Mouse (Mus musculus): Measurements from ENCODE around the gene Tank. TPM values are rescaled to one million over a fixed set of nuclear protein-coding genes. Genes with fewer than 3 reads are reported as not detected.

The Tank gene
- polyA plus RNA-seq (2015; fragmentation: Nextera tagmentation; extraction: Ambion mirVana): 28.4 and 30.3 TPM in 2 replicates

DNA sequence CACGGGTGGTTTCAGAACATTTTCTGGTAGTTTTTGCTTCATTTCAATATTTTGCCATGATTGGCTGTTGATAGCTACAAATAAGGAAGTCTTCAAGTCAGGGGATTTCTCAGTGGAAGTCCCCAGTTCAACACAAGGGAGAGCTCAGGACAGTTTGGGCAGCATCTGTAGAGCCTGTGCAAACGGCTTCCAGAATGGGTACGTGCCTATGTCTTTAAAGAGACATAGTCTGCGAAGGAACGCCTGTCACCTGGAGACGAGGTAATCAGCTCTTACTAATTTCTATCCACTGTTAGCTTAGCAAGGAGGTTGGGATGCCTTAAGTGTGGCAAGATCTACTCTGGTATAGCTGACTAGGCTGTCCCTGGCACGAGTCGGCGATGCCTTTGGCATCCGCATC, at the start of gene Tank:
Gene Tank, plus strand, starts transcription at position 153 of the 400 bp plus-strand sequence.
- Histone ChIP-seq H3K27ac (no peak within 1 kb of the TSS), H3K9ac (no peak within 1 kb of the TSS), H3K36me3 (no peaks in the 10 kb centered on the region), H3K27me3 (no peaks in the 10 kb centered on the region), H3K4me2 (replicated peaks) (no peak within 1 kb of the TSS), H3K4me3 (no peak within 1 kb of the TSS), H3K9me3 (no peaks in the 10 kb centered on the region), H3K4me1 (peaks cover 5% of the 10 kb centered on the region; the same call in 1 of the 2 replicates)
- ATAC-seq (ENCODE audit: low FRiP score, low read depth): no peak
- WGBS: 82% methylated on average over 10 of the region's 10 CpGs

DNA sequence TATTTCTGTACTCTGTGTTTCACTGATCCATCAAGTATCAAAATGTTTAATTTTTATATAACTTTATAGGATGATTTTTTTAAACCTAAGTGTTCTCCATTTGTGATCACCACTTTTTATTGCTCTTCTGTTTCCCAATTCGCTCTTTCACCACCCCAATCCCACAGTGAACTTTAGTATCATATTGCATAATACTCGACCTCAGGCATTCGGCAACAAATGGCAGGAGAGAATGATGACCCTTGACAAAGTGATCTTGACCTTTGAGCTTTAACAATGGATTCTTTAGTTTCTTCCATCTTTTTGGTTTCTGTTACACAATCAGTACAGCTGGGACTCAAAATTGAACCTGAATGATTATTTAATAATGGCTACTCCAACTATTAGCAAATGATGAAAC, 46.1 kb upstream of the Tank start:
- no peak for ATAC-seq (ENCODE audit: low FRiP score, low read depth)
- Histone ChIP-seq H3K9me3 (no peaks in the 10 kb centered on the region), H3K9ac (no peak overlapping the region), H3K4me1 (no peaks in the 10 kb centered on the region), H3K27ac (no peak overlapping the region), H3K27me3 (no peaks in the 10 kb centered on the region), H3K4me2 (replicated peaks) (no peak overlapping the region), H3K4me3 (no peak overlapping the region), H3K36me3 (no peaks in the 10 kb centered on the region)
- WGBS: 72% methylated on average over 3 of the region's 3 CpGs

DNA sequence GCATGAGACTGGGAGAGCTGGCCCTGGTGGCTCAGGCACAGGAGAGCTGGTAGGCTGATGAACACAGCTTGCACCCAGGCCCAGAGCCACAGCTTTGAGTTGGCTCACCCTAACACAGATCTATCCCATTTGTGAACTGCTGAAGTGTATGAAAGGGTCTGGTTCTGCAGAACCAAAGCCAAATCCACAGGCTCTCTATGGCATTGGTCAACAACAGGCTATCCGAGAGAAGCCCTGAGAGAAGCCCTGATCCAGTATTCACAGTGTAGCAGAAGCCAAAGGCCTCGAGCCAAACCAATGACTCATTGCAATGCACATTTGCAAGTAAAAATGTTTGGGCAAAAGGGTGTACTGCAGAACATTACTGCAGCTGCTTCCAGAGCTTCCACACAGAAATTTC, 45.3 kb upstream of the Tank start:
- no peak overlapping the region for H3K4me2 ChIP-seq (replicated peaks)
- H3K9me3 ChIP-seq: no peaks in the 10 kb centered on the region
- WGBS: 77% methylated on average over 2 of the region's 2 CpGs
- H3K4me3 ChIP-seq: no peak overlapping the region
- no peaks in the 10 kb centered on the region for H3K4me1 ChIP-seq
- no peak overlapping the region for H3K9ac ChIP-seq
- H3K36me3 ChIP-seq: no peaks in the 10 kb centered on the region
- H3K27me3 ChIP-seq: no peaks in the 10 kb centered on the region
- no peak for ATAC-seq (ENCODE audit: low FRiP score, low read depth)
- no peak overlapping the region for H3K27ac ChIP-seq

DNA sequence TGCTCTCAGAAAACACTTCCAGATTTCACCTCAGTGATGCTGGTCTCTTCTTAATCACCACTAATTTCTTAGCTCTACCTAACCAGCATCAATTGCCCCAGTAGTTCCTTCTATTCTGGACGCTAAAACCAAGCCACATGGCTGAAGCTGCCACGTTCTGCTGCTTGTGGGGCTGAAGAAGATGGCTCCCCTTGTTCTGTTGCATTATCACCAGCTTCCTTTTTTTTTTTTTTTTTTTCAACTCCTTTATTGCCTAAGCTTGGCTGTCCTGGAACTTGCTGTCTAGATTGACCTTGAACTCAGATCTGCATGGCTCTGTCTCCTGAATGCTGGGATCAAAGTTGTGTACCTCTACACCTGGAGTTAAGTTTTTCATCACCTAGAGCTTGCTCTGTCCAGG, 41.5 kb upstream of the Tank start:
- ATAC-seq (ENCODE audit: low FRiP score, low read depth): no peak
- H3K4me3 ChIP-seq: no peak overlapping the region
- H3K36me3 ChIP-seq: no peaks in the 10 kb centered on the region
- H3K4me1 ChIP-seq: no peaks in the 10 kb centered on the region
- no peak overlapping the region for H3K9ac ChIP-seq
- no peak overlapping the region for H3K4me2 ChIP-seq (replicated peaks)
- no peaks in the 10 kb centered on the region for H3K27me3 ChIP-seq
- WGBS: 84% methylated on average over 2 of the region's 2 CpGs
- no peak overlapping the region for H3K27ac ChIP-seq
- H3K9me3 ChIP-seq: no peaks in the 10 kb centered on the region

DNA sequence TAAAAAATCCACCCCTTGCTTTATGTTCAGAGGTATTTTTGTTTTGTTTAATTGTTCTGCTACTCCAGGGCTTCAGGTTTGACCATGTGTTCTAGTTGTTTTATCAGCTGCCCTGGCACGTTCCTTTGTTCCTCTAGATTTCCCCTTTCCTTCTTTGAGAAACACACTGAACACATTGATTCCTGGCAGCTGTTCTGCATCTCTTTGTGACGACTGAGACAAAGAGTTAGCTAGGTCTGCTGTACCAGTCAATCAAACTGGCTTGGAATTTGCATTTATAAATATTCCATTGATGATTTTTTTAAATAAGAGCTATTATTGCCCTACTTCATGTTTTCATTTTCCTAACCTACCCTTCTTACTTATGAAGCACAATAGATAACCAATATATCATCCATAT, 39.0 kb upstream of the Tank start:
- Histone ChIP-seq H3K9me3 (no peaks in the 10 kb centered on the region), H3K4me2 (replicated peaks) (no peak overlapping the region), H3K27me3 (no peaks in the 10 kb centered on the region), H3K4me3 (no peak overlapping the region), H3K9ac (no peak overlapping the region), H3K27ac (no peak overlapping the region), H3K4me1 (no peaks in the 10 kb centered on the region), H3K36me3 (no peaks in the 10 kb centered on the region)
- WGBS: 34% methylated on average over 2 of the region's 2 CpGs
- ATAC-seq (ENCODE audit: low FRiP score, low read depth): no peak

DNA sequence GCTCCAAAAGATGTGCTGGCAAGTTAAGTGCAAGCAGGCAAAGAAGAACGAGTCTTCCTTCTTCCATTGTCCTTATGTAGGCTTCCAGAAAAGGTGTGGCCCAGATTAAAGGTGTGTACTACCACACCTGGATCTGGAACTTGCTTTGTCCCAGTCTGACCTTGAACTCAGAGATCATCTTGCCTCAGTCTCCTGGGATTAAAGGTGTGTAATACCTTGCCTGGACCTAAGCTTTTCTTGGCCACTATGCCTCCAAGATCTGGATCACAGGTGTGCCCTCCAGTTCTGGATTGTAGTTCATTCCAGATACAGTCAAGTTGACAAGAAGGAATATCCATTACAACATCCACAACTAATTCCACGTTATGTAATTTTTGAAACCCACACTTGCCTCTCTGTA, 36.0 kb upstream of the Tank start:
- Histone ChIP-seq H3K9me3 (no peaks in the 10 kb centered on the region), H3K4me1 (no peaks in the 10 kb centered on the region), H3K4me2 (replicated peaks) (no peak overlapping the region), H3K27me3 (no peaks in the 10 kb centered on the region), H3K27ac (no peak overlapping the region), H3K4me3 (no peak overlapping the region), H3K36me3 (no peaks in the 10 kb centered on the region), H3K9ac (no peak overlapping the region)
- no peak for ATAC-seq (ENCODE audit: low FRiP score, low read depth)
- WGBS: 87% methylated on average over 2 of the region's 2 CpGs

DNA sequence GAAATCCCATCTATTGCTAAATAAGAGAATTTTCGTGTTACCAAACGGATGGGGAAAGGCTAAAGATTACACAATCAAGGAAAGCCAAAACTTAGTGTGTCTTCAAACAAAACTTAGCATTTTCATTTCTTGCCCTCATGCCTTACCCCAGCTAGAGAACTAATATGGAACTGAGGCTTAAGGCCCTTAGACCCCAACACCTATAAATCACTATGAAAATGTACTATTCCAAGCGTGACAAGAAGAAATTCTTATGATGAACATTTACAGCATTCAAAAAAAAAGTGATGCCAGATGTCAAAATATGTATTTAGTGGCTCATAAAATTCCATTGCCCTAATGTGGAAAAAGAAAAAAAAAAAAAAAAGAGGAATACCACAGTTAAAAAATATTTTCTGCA, 32.7 kb upstream of the Tank start:
- H3K27me3 ChIP-seq: no peaks in the 10 kb centered on the region
- H3K4me3 ChIP-seq: no peak overlapping the region
- H3K9ac ChIP-seq: no peak overlapping the region
- H3K27ac ChIP-seq: no peak overlapping the region
- whole genome bisulfite sequencing: 72% methylated on average over 3 of the region's 3 CpGs
- H3K4me2 ChIP-seq (replicated peaks): no peak overlapping the region
- ATAC-seq (ENCODE audit: low FRiP score, low read depth): no peak
- H3K4me1 ChIP-seq: 0 out of 2 replicates have a peak, but pooled peaks cover 3% of the 10 kb centered on the region
- H3K9me3 ChIP-seq: no peaks in the 10 kb centered on the region
- no peaks in the 10 kb centered on the region for H3K36me3 ChIP-seq

DNA sequence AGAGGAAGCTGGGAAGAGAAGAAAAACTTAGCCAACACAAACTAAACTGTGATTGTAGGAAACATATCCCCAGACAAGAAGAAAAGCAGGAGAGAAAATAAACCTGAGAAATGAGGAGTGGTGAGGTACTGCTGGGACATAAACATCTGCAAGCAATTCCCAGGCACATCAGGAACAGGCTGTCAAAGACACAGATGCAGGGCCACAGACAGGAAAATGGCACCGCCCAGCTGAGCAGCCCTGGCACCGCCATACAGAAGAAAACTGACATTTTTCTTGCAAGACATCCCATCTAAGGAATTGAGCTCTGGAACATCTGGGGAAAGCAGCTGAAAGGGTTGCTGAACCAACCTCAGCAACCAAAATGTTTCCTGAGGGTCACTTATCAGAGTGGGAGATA, 30.4 kb upstream of the Tank start:
- Histone ChIP-seq H3K27me3 (no peaks in the 10 kb centered on the region), H3K4me2 (replicated peaks) (no peak overlapping the region), H3K4me3 (no peak overlapping the region), H3K9ac (no peak overlapping the region), H3K36me3 (no peaks in the 10 kb centered on the region), H3K9me3 (no peaks in the 10 kb centered on the region), H3K4me1 (0 out of 2 replicates have a peak, but pooled peaks cover 3% of the 10 kb centered on the region), H3K27ac (no peak overlapping the region)
- no peak for ATAC-seq (ENCODE audit: low FRiP score, low read depth)
- WGBS: 13% methylated on average over 2 of the region's 2 CpGs

DNA sequence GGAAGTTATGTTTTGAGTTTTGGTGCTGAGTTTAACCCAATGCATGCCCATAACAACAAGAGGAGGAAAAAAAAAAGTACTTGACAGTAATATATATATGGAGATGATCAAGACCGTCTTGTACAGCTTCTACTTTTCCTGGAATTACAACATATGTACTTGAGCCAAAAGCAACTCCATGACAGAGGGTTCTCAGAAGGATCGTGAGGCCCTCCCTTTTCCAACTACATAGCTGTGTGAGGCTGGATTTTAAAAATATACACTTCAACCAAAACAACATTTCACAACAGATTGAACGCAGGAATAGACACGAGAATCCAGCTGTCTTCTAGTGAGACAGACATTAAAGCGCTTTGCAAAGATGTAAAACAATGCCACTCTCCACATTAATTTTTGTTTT, 26.7 kb upstream of the Tank start:
- no peaks in the 10 kb centered on the region for H3K9me3 ChIP-seq
- H3K4me2 ChIP-seq (replicated peaks): no peak overlapping the region
- no peak overlapping the region for H3K4me3 ChIP-seq
- no peak overlapping the region for H3K9ac ChIP-seq
- H3K27me3 ChIP-seq: no peaks in the 10 kb centered on the region
- no peak overlapping the region for H3K27ac ChIP-seq
- ATAC-seq (ENCODE audit: low FRiP score, low read depth): no peak
- 0 out of 2 replicates have a peak, but pooled peaks cover 3% of the 10 kb centered on the region for H3K4me1 ChIP-seq
- WGBS: 80% methylated on average over 5 of the region's 5 CpGs
- no peaks in the 10 kb centered on the region for H3K36me3 ChIP-seq

DNA sequence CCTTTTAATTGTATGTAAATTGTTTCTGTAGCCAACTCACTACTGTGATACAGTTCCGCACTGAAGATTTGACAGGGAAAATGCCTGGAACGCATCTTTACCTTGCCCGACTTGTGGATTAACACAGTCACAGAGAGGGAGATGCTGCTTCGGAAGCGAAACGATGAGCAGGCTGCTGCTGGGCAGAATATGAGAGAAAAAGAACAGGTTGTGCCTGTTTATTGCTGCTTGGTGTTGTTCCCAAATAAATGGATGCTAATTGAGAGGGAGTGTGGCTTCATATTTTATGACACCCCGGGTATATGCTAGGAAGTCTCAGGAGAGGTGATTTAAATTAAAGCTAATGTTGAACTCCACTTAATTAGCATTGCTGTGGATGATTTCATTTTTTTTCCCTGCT, 23.0 kb upstream of the Tank start:
- no peaks in the 10 kb centered on the region for H3K27me3 ChIP-seq
- no peak for ATAC-seq (ENCODE audit: low FRiP score, low read depth)
- no peaks in the 10 kb centered on the region for H3K36me3 ChIP-seq
- no peaks in the 10 kb centered on the region for H3K4me1 ChIP-seq
- 57% methylated on average over 7 of the region's 7 CpGs for WGBS
- H3K9me3 ChIP-seq: no peaks in the 10 kb centered on the region
- no peak overlapping the region for H3K4me2 ChIP-seq (replicated peaks)
- no peak overlapping the region for H3K9ac ChIP-seq
- H3K27ac ChIP-seq: no peak overlapping the region
- H3K4me3 ChIP-seq: no peak overlapping the region

DNA sequence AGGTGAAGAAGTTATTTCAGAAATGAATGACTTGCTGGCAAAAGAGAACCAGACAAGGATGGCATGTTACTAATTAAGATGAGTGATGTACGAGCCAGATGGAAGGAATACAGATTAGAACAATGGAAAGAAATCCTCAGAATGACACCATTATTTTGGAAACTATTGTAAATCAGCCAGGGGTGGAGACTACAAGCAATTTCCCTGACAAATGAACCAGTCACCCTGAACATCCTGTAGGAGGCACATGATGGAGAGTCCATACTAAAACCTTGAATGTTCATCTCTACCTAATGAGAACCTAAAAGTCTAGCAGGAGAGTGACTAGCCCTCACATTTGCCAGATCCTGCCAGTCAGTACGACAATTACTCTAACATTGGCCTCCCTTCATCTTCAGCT, 22.6 kb upstream of the Tank start:
- ATAC-seq (ENCODE audit: low FRiP score, low read depth): no peak

DNA sequence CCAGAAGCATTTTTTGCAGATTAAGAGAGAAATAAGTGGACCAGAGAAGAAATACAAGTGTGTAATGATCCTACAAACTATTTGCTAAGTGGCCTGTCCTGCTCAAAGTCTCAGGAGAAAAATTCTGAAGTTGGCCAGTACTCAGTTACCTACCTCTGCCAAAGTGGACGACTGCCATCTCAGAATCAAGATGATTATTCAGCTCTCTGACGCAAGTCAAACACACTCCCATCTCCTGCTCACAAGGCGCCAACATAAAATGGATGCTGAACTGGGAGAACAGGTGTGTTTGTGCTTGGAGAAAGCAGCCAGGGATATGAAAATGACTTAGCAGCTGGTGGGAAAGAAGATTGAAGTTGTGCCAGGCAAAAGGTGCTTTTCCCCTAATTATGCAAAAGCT, 21.7 kb upstream of the Tank start:
- Histone ChIP-seq H3K4me2 (replicated peaks) (no peak overlapping the region), H3K4me1 (no peaks in the 10 kb centered on the region), H3K36me3 (no peaks in the 10 kb centered on the region), H3K27ac (no peak overlapping the region), H3K9me3 (no peaks in the 10 kb centered on the region), H3K9ac (no peak overlapping the region), H3K27me3 (no peaks in the 10 kb centered on the region), H3K4me3 (no peak overlapping the region)
- ATAC-seq (ENCODE audit: low FRiP score, low read depth): no peak
- WGBS: 72% methylated on average over 3 of the region's 3 CpGs

More for the DNA sequence above, 22.6 kb upstream of the Tank start:
- no peaks in the 10 kb centered on the region for H3K4me1 ChIP-seq
- WGBS: 59% methylated on average over 2 of the region's 2 CpGs
- H3K27ac ChIP-seq: no peak overlapping the region
- H3K9ac ChIP-seq: no peak overlapping the region
- no peaks in the 10 kb centered on the region for H3K9me3 ChIP-seq
- no peaks in the 10 kb centered on the region for H3K27me3 ChIP-seq
- H3K4me2 ChIP-seq (replicated peaks): no peak overlapping the region
- H3K36me3 ChIP-seq: no peaks in the 10 kb centered on the region
- no peak overlapping the region for H3K4me3 ChIP-seq

DNA sequence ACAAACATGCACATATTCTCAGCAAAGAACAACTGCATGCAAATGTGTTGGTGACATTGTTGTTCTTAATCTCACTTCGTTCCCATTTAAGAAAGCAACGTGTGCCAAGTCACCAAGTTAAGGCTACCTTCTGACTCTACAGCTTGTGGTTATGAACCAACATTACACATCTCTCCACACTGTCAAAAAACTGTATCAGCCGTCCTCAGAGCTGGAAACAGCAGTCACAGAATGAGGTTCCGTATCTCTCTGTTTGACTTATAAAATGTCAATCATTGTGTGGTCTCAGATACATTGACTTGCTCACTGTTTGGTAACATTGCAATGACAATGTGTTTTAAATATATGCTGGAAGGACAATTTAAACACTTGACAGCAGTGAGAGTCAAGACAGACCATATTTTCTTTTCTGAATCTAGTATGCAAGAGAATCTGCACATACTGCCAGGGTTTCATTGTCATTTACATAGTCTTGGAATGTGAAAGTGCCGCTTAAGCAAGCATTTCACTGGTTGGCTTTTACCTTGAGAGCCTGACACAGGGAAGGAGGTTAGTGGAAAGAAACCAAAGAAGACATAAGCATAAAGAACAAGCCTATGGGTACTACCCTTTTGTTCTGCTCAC, 20.4 kb upstream of the Tank start:
- ATAC-seq (ENCODE audit: low FRiP score, low read depth): no peak
- H3K27ac ChIP-seq: no peak overlapping the region
- no peaks in the 10 kb centered on the region for H3K27me3 ChIP-seq
- H3K4me3 ChIP-seq: no peak overlapping the region
- no peaks in the 10 kb centered on the region for H3K4me1 ChIP-seq
- no peak overlapping the region for H3K9ac ChIP-seq
- whole genome bisulfite sequencing: 90% methylated on average over 5 of the region's 5 CpGs
- no peaks in the 10 kb centered on the region for H3K36me3 ChIP-seq
- no peaks in the 10 kb centered on the region for H3K9me3 ChIP-seq
- H3K4me2 ChIP-seq (replicated peaks): no peak overlapping the region

Measured in limb, embryonic 13.5 days (tissue).